Mouse (Mus musculus) CH12F3 (cell line): ENCODE results near the gene Psmd13.

Experiments used
- in situ Hi-C: fragments of 300-500 bp; cut with MboI; formaldehyde crosslinking; loops from 2 replicates; pipeline ENCODE4 v1.14.3; 2020; ENCODE audit warnings: low sequenced_read_pairs

Gene Psmd13

GRCm38 (mm10) chr7:140941222-140942051 lies 59.7 kb downstream of the Psmd13 start, which contains the start of gene Pgghg:
Pgghg (plus strand) TSS chr7:140941391.
- in situ Hi-C loops: no loop called here

GRCm38 (mm10) chr7:140942341-140942740 lies 60.6 kb downstream of the Psmd13 start:
- in situ Hi-C loops: no loop called here

GRCm38 (mm10) chr7:140942811-140943210 lies 61.0 kb downstream of the Psmd13 start:
- in situ Hi-C loops: no loop called here

- in situ Hi-C loops: no loop called here
Measured at GRCm38 (mm10) chr7:140943356-140943755, 61.6 kb downstream of the Psmd13 start.

GRCm38 (mm10) chr7:140944236-140944635 lies 62.5 kb downstream of the Psmd13 start:
- in situ Hi-C loops: no loop called here

- in situ Hi-C loops: no loop called here
Measured at GRCm38 (mm10) chr7:140945247-140945646, 63.5 kb downstream of the Psmd13 start.

- in situ Hi-C loops: no loop called here
Measured at GRCm38 (mm10) chr7:140946311-140946710, 64.5 kb downstream of the Psmd13 start.

- in situ Hi-C loops: no loop called here
Measured at GRCm38 (mm10) chr7:140946980-140947379, 65.2 kb downstream of the Psmd13 start.

- in situ Hi-C loops: no loop called here
Measured at GRCm38 (mm10) chr7:140948161-140948560, 66.4 kb downstream of the Psmd13 start.
